Mouse (Mus musculus) forebrain, embryonic 16.5 days (tissue): ENCODE data around the gene Olfr707. TPM values are rescaled to one million over a fixed set of nuclear protein-coding genes. Genes with fewer than 3 reads are reported as not detected.

Experiments
- polyA plus RNA-seq: library from polyadenylated mRNA; unstranded; fragments of >200 nt; fragmentation: Nextera tagmentation; extraction: Ambion mirVana; gene quantifications from 2 replicates; pipeline ENCODE4 v1.2.1, GENCODE M21; 2015

Olfr707 gene
- polyA plus RNA-seq, 1 experiment from 2014 or later: not detected

Other genes starting within 250 kb of the Olfr707 start
- not detected in 2 replicates for gene Olfr693, start 220.7 kb downstream of the Olfr707 start, polyA plus RNA-seq
- not detected in 2 replicates for gene Olfr694, start 209.4 kb downstream of the Olfr707 start, polyA plus RNA-seq
- not detected in 2 replicates for gene Olfr695, start 184.8 kb downstream of the Olfr707 start, polyA plus RNA-seq
- not detected in 2 replicates for gene Olfr697, start 158.8 kb downstream of the Olfr707 start, polyA plus RNA-seq
- gene Olfr698, start 145.8 kb downstream of the Olfr707 start, polyA plus RNA-seq: not detected in 2 replicates
- gene Olfr699, start 108.0 kb downstream of the Olfr707 start, polyA plus RNA-seq: not detected in 2 replicates
- gene Olfr700, start 92.4 kb downstream of the Olfr707 start, polyA plus RNA-seq: not detected in 2 replicates
- not detected in 2 replicates for gene Olfr701, start 87.1 kb downstream of the Olfr707 start, polyA plus RNA-seq
- gene Olfr702, start 67.3 kb downstream of the Olfr707 start, polyA plus RNA-seq: not detected in 2 replicates
- not detected in 2 replicates for gene Olfr703, start 57.9 kb downstream of the Olfr707 start, polyA plus RNA-seq
- gene Olfr704, start 38.1 kb downstream of the Olfr707 start, polyA plus RNA-seq: not detected in 2 replicates
- gene Olfr705, start 24.4 kb downstream of the Olfr707 start, polyA plus RNA-seq: not detected in 2 replicates
- not detected in 2 replicates for gene Olfr706, start 13.1 kb downstream of the Olfr707 start, polyA plus RNA-seq
- not detected in 2 replicates for gene Olfr1532-ps1, start 6.8 kb upstream of the Olfr707 start, polyA plus RNA-seq
- gene Olfr709-ps1, start 31.0 kb upstream of the Olfr707 start, polyA plus RNA-seq: not detected in 2 replicates
- gene Olfr710, start 47.1 kb upstream of the Olfr707 start, polyA plus RNA-seq: not detected in 2 replicates
- gene Olfr6, start 62.7 kb upstream of the Olfr707 start, polyA plus RNA-seq: not detected in 2 replicates
- not detected in 2 replicates for gene Olfr711, start 74.2 kb upstream of the Olfr707 start, polyA plus RNA-seq
- gene Olfr2, start 104.8 kb upstream of the Olfr707 start, polyA plus RNA-seq: not detected in 2 replicates
- not detected in 2 replicates for gene Olfr713, start 129.9 kb upstream of the Olfr707 start, polyA plus RNA-seq
- gene Olfr714, start 169.7 kb upstream of the Olfr707 start, polyA plus RNA-seq: not detected in 2 replicates
- not detected in 2 replicates for gene Olfr17, start 192.0 kb upstream of the Olfr707 start, polyA plus RNA-seq
- gene Olfr715b, start 209.1 kb upstream of the Olfr707 start, polyA plus RNA-seq: not detected in 2 replicates
- not detected in 2 replicates for gene Olfr715, start 229.8 kb upstream of the Olfr707 start, polyA plus RNA-seq
- not detected in 2 replicates for gene Olfr716, start 237.1 kb upstream of the Olfr707 start, polyA plus RNA-seq